Mouse (Mus musculus) spleen, embryonic (tissue): ENCODE measurements at regions not wholly inside any gene's neighbourhood (a gene's known extent, or its start where the extent isn't known, plus 50 kb on each side); places are given as distances from the start of the nearest gene placed in this dataset.

Source experiments
- CTCF ChIA-PET: fragments of 350-600 bp; sonication (Branson Sonifier 250); formaldehyde crosslinking; loops from one replicate; lab custom pipeline; 2022; lab: Charles Lee

DNA sequence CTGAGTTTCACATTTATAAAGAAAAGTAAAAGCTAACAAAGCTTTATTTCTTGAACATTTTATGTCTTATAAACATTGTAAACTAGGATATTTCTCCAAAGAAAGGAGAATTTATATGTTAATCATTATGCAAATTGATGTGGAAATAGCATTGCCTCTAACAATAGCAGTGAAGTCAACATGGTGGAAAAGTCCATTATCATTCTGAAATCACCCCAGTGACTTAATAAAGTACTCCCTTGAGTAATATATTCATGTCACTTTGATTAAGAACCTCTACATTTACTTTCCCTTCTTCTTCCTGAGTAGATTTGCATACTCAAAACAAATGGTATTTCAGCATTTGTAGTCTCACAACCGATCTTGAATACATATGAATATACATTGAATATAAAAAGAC is 676.7 kb upstream of the Edil3 start:
- CTCF ChIA-PET: no interaction called here

DNA sequence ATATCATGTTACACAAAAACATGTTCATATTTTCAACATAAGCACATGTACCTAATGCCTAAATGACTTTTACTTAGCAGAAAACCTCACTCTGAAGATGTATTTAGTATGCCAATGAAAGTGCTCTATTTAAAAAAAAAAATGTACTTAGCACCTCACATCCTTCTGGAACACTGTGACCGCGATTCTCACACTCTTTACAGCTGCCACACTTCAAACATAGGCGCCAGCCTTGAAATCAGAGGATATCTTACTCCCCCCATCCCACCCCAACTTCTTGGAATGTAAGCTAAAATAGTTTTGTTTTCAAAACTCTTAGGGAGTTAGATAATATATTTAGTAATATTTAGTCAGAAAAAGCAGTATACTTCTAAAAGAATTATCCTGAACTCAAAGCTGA is 634.7 kb upstream of the Edil3 start:
- CTCF ChIA-PET: no interaction called here

- CTCF ChIA-PET: interaction anchor here (0.7 kb wide), 1 partner anchor 491 kb away, joined by 5 read pairs; no protein-coding TSS in a partner anchor
Measured at GRCm38 (mm10) chr13:88201717-88202323, 619.5 kb upstream of the Edil3 start.

DNA sequence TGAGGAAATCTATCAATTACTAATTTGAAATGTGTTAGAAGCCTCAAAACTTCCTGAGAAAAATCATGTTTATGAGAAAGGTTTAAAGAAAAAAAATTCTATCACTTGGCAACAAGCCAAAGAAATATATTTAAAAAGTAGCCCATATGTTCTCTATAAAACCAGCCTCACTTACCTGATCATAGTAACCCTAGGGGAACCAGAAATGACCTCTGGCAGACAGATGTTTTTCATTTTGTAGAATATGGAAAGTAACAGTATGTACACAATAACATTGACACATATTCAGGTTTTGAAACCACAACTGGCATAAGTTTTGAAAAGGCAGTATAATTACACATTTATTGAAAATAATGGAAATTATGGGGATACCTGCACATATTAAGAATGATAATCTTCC is 580.8 kb upstream of the Edil3 start:
- CTCF ChIA-PET: no interaction called here
